Mouse (Mus musculus): ENCODE measurements around the gene Mex3d.

DNA sequence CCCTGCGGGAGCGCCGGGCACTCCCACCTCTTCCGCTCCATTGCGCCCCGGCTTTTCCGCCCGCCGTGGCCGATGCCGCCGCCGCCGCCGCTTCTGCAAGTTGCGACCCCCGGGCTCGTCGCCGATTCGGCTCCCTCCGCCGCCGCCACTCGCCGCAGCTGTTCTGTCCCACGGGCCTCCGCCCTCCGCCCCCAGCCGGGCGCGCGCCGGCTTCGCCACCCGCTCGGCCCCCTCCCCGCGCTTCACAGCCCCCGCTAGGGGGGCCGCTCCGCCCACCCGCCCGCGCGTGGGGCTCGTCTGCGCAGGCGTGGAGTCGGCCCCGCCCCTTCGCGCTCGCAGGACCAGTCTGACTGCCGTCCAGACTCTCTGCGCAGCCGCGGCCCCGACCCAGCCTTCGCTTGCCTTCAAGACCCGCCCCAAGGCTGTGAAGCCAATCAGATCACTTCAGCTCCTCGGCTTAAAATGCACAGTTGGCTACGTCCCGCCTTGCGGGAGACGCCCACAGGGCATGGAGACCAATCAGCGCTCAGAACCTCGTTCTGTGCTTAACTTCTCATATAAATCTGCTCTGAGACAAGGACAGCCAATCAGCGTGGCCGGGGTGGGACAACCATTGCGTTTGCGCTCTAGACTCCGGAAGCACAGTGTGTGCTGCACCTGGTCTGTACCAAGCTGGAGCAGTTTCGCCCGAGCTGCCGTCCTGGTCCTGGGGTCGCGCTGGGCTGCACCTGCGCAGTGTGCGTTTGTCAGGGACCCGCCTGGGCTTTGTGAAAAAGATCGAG lies 11.9 kb upstream of the Mex3d start, which contains the start of gene Mbd3:
- TF ChIP-seq EP300 (IDR thresholded peaks at IDR 0.05; ENCODE audit: low read depth) (no peak), CTCF (IDR thresholded peaks at IDR 0.05; ENCODE audit: low read depth) (no peak)

Data from liver, postnatal 0 days (tissue).